Mouse (Mus musculus): ENCODE measurements around the gene Ndufaf2. TPM values are rescaled to one million over a fixed set of nuclear protein-coding genes. Genes with fewer than 3 reads are reported as not detected.

Gene Ndufaf2
- polyA plus RNA-seq, 1 experiment from 2014 or later = 73.3 TPM

- DNase-seq (ENCODE audit: low spot score) = no peak
- H3K4me3 ChIP-seq (ENCODE audit: low read depth, low read length) = no peak overlapping the region
- H3K4me2 ChIP-seq (ENCODE audit: low read length) = no peak overlapping the region
- H3K9me3 ChIP-seq (ENCODE audit: control insufficient read depth, low read length) = no peaks in the 10 kb centered on the region
- 91% methylated on average over 7 of the region's 7 CpGs for WGBS
- H3K36me3 ChIP-seq (ENCODE audit: control insufficient read depth, insufficient read depth, low read length) = no peaks in the 10 kb centered on the region
- H3K9ac ChIP-seq (ENCODE audit: low read length) = no peak overlapping the region
- H3K27me3 ChIP-seq (replicated peaks; ENCODE audit: control insufficient read depth, insufficient read depth, low read length) = no peaks in the 10 kb centered on the region
- ATAC-seq (replicated peaks; ENCODE audit: low FRiP score, low TSS enrichment, low read depth) = no peak
- H3K27ac ChIP-seq (ENCODE audit: low read depth) = no peak overlapping the region
- H3K4me1 ChIP-seq (replicated peaks; ENCODE audit: control insufficient read depth, insufficient read depth, low read length) = no peaks in the 10 kb centered on the region
Measured at GRCm38 (mm10) chr13:108092290-108092689, 66.1 kb downstream of the Ndufaf2 start.

GRCm38 (mm10) chr13:108086724-108087123, 71.7 kb downstream of the Ndufaf2 start:
- H3K9me3 ChIP-seq (ENCODE audit: control insufficient read depth, low read length) = no peaks in the 10 kb centered on the region
- no peaks in the 10 kb centered on the region for H3K27me3 ChIP-seq (replicated peaks; ENCODE audit: control insufficient read depth, insufficient read depth, low read length)
- 72% methylated on average over 4 of the region's 4 CpGs for WGBS
- no peak overlapping the region for H3K4me3 ChIP-seq (ENCODE audit: low read depth, low read length)
- H3K9ac ChIP-seq (ENCODE audit: low read length) = no peak overlapping the region
- ATAC-seq (replicated peaks; ENCODE audit: low FRiP score, low TSS enrichment, low read depth) = no peak
- H3K27ac ChIP-seq (ENCODE audit: low read depth) = no peak overlapping the region
- H3K36me3 ChIP-seq (ENCODE audit: control insufficient read depth, insufficient read depth, low read length) = no peaks in the 10 kb centered on the region
- no peaks in the 10 kb centered on the region for H3K4me1 ChIP-seq (replicated peaks; ENCODE audit: control insufficient read depth, insufficient read depth, low read length)
- DNase-seq (ENCODE audit: low spot score) = no peak
- no peak overlapping the region for H3K4me2 ChIP-seq (ENCODE audit: low read length)

- ATAC-seq (replicated peaks; ENCODE audit: low FRiP score, low TSS enrichment, low read depth) (no peak), DNase-seq (ENCODE audit: low spot score) (no peak)
- H3K4me2 ChIP-seq (ENCODE audit: low read length) = no peak overlapping the region
- H3K9me3 ChIP-seq (ENCODE audit: control insufficient read depth, low read length) = no peaks in the 10 kb centered on the region
- H3K27me3 ChIP-seq (replicated peaks; ENCODE audit: control insufficient read depth, insufficient read depth, low read length) = no peaks in the 10 kb centered on the region
- H3K4me1 ChIP-seq (replicated peaks; ENCODE audit: control insufficient read depth, insufficient read depth, low read length) = no peaks in the 10 kb centered on the region
- 78% methylated on average over 5 of the region's 5 CpGs for WGBS
- no peak overlapping the region for H3K9ac ChIP-seq (ENCODE audit: low read length)
- H3K27ac ChIP-seq (ENCODE audit: low read depth) = no peak overlapping the region
- H3K4me3 ChIP-seq (ENCODE audit: low read depth, low read length) = no peak overlapping the region
- no peaks in the 10 kb centered on the region for H3K36me3 ChIP-seq (ENCODE audit: control insufficient read depth, insufficient read depth, low read length)
Measured at GRCm38 (mm10) chr13:108086036-108086435, 72.4 kb downstream of the Ndufaf2 start.

GRCm38 (mm10) chr13:108084086-108084485, 74.3 kb downstream of the Ndufaf2 start:
- no peak overlapping the region for H3K4me2 ChIP-seq (ENCODE audit: low read length)
- no peak overlapping the region for H3K9ac ChIP-seq (ENCODE audit: low read length)
- no peak overlapping the region for H3K27ac ChIP-seq (ENCODE audit: low read depth)
- H3K9me3 ChIP-seq (ENCODE audit: control insufficient read depth, low read length) = no peaks in the 10 kb centered on the region
- no peak for DNase-seq (ENCODE audit: low spot score)
- no peaks in the 10 kb centered on the region for H3K36me3 ChIP-seq (ENCODE audit: control insufficient read depth, insufficient read depth, low read length)
- no peak overlapping the region for H3K4me3 ChIP-seq (ENCODE audit: low read depth, low read length)
- ATAC-seq (replicated peaks; ENCODE audit: low FRiP score, low TSS enrichment, low read depth) = no peak
- 92% methylated on average over 4 of the region's 4 CpGs for WGBS
- H3K27me3 ChIP-seq (replicated peaks; ENCODE audit: control insufficient read depth, insufficient read depth, low read length) = no peaks in the 10 kb centered on the region
- no peaks in the 10 kb centered on the region for H3K4me1 ChIP-seq (replicated peaks; ENCODE audit: control insufficient read depth, insufficient read depth, low read length)

- Histone ChIP-seq H3K4me1 (replicated peaks; ENCODE audit: control insufficient read depth, insufficient read depth, low read length) (no peaks in the 10 kb centered on the region), H3K27ac (ENCODE audit: low read depth) (no peak overlapping the region), H3K4me3 (ENCODE audit: low read depth, low read length) (no peak overlapping the region), H3K9ac (ENCODE audit: low read length) (no peak overlapping the region), H3K27me3 (replicated peaks; ENCODE audit: control insufficient read depth, insufficient read depth, low read length) (no peaks in the 10 kb centered on the region), H3K9me3 (ENCODE audit: control insufficient read depth, low read length) (no peaks in the 10 kb centered on the region), H3K36me3 (ENCODE audit: control insufficient read depth, insufficient read depth, low read length) (no peaks in the 10 kb centered on the region), H3K4me2 (ENCODE audit: low read length) (no peak overlapping the region)
- no peak for DNase-seq (ENCODE audit: low spot score)
- WGBS = 78% methylated on average over 4 of the region's 4 CpGs
- no peak for ATAC-seq (replicated peaks; ENCODE audit: low FRiP score, low TSS enrichment, low read depth)
Measured at GRCm38 (mm10) chr13:108077901-108078300, 80.5 kb downstream of the Ndufaf2 start.

- no peaks in the 10 kb centered on the region for H3K4me1 ChIP-seq (replicated peaks; ENCODE audit: control insufficient read depth, insufficient read depth, low read length)
- no peak overlapping the region for H3K4me3 ChIP-seq (ENCODE audit: low read depth, low read length)
- H3K4me2 ChIP-seq (ENCODE audit: low read length) = no peak overlapping the region
- H3K27me3 ChIP-seq (replicated peaks; ENCODE audit: control insufficient read depth, insufficient read depth, low read length) = no peaks in the 10 kb centered on the region
- H3K27ac ChIP-seq (ENCODE audit: low read depth) = no peak overlapping the region
- H3K36me3 ChIP-seq (ENCODE audit: control insufficient read depth, insufficient read depth, low read length) = no peaks in the 10 kb centered on the region
- no peak for DNase-seq (ENCODE audit: low spot score)
- no peak for ATAC-seq (replicated peaks; ENCODE audit: low FRiP score, low TSS enrichment, low read depth)
- WGBS = 72% methylated on average over 6 of the region's 6 CpGs
- H3K9me3 ChIP-seq (ENCODE audit: control insufficient read depth, low read length) = no peaks in the 10 kb centered on the region
- H3K9ac ChIP-seq (ENCODE audit: low read length) = no peak overlapping the region
Measured at GRCm38 (mm10) chr13:108077476-108077875, 80.9 kb downstream of the Ndufaf2 start.

GRCm38 (mm10) chr13:108070171-108070570, 88.3 kb downstream of the Ndufaf2 start:
- Histone ChIP-seq H3K27me3 (replicated peaks; ENCODE audit: control insufficient read depth, insufficient read depth, low read length) (no peaks in the 10 kb centered on the region), H3K9me3 (ENCODE audit: control insufficient read depth, low read length) (no peaks in the 10 kb centered on the region), H3K27ac (ENCODE audit: low read depth) (no peak overlapping the region), H3K4me1 (replicated peaks; ENCODE audit: control insufficient read depth, insufficient read depth, low read length) (no peaks in the 10 kb centered on the region), H3K4me3 (ENCODE audit: low read depth, low read length) (no peak overlapping the region), H3K36me3 (ENCODE audit: control insufficient read depth, insufficient read depth, low read length) (no peaks in the 10 kb centered on the region), H3K9ac (ENCODE audit: low read length) (no peak overlapping the region), H3K4me2 (ENCODE audit: low read length) (no peak overlapping the region)
- 96% methylated on average over 10 of the region's 10 CpGs for WGBS
- DNase-seq (ENCODE audit: low spot score) (no peak), ATAC-seq (replicated peaks; ENCODE audit: low FRiP score, low TSS enrichment, low read depth) (no peak)

GRCm38 (mm10) chr13:108069151-108069550, 89.3 kb downstream of the Ndufaf2 start:
- Histone ChIP-seq H3K36me3 (ENCODE audit: control insufficient read depth, insufficient read depth, low read length) (no peaks in the 10 kb centered on the region), H3K4me2 (ENCODE audit: low read length) (no peak overlapping the region), H3K27ac (ENCODE audit: low read depth) (no peak overlapping the region), H3K4me1 (replicated peaks; ENCODE audit: control insufficient read depth, insufficient read depth, low read length) (no peaks in the 10 kb centered on the region), H3K9me3 (ENCODE audit: control insufficient read depth, low read length) (no peaks in the 10 kb centered on the region), H3K27me3 (replicated peaks; ENCODE audit: control insufficient read depth, insufficient read depth, low read length) (no peaks in the 10 kb centered on the region), H3K4me3 (ENCODE audit: low read depth, low read length) (no peak overlapping the region), H3K9ac (ENCODE audit: low read length) (no peak overlapping the region)
- 75% methylated on average over 4 of the region's 4 CpGs for WGBS
- no peak for ATAC-seq (replicated peaks; ENCODE audit: low FRiP score, low TSS enrichment, low read depth)
- no peak for DNase-seq (ENCODE audit: low spot score)

GRCm38 (mm10) chr13:108066021-108066420, 92.4 kb downstream of the Ndufaf2 start:
- WGBS = 88% methylated on average over 2 of the region's 2 CpGs
- Histone ChIP-seq H3K4me3 (ENCODE audit: low read depth, low read length) (no peak overlapping the region), H3K9me3 (ENCODE audit: control insufficient read depth, low read length) (no peaks in the 10 kb centered on the region), H3K4me1 (replicated peaks; ENCODE audit: control insufficient read depth, insufficient read depth, low read length) (0 out of 2 replicates have a peak, but pooled peaks cover 3% of the 10 kb centered on the region), H3K27ac (ENCODE audit: low read depth) (no peak overlapping the region), H3K27me3 (replicated peaks; ENCODE audit: control insufficient read depth, insufficient read depth, low read length) (no peaks in the 10 kb centered on the region), H3K9ac (ENCODE audit: low read length) (no peak overlapping the region), H3K4me2 (ENCODE audit: low read length) (no peak overlapping the region), H3K36me3 (ENCODE audit: control insufficient read depth, insufficient read depth, low read length) (no peaks in the 10 kb centered on the region)
- ATAC-seq (replicated peaks; ENCODE audit: low FRiP score, low TSS enrichment, low read depth) = no peak
- DNase-seq (ENCODE audit: low spot score) = no peak

All from intestine, embryonic 14.5 days (tissue).